Mouse (Mus musculus): ENCODE measurements around the gene Tenm1.

DNA sequence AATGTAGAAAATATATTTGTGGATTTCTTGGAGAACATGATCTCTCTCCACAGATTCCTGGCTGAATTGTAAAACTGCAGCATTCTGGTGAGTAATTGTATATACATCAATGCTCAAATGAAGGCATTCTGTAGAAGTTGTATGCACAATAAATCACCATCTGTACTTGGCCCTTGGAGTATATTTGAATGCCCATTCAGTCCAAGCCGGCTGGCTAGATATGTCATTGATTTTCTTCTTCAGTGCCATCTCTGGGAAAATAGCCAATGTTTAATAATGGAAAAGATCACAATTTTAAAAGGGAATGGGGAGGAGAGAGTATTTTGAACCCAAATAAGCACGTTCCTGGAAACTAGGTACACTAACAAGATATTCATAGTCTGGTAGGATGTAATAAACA, 299.2 kb downstream of the Tenm1 start:
- TF ChIP-seq CTCF (IDR thresholded peaks at IDR 0.05; ENCODE audit: low read depth, low read length) (no peak), POLR2A (IDR thresholded peaks at IDR 0.05; ENCODE audit: extremely low read depth, insufficient read depth, low read length) (no peak)
